Mouse (Mus musculus) layer of hippocampus, adult 18-20 months (tissue): ENCODE measurements at regions not wholly inside any gene's neighbourhood (a gene's known extent, or its start where the extent isn't known, plus 50 kb on each side); places are given as distances from the start of the nearest gene placed in this dataset.
A peak's percentile ranks its signal among the peaks of the same experiment; 100 is the strongest.

ENCODE experiments used
- DNase-seq, 2 experiments: peaks; one replicate each; pipeline ENCODE4 v3.0.0; 2022; ENCODE audit warnings: low spot score in 2 of 2

DNA sequence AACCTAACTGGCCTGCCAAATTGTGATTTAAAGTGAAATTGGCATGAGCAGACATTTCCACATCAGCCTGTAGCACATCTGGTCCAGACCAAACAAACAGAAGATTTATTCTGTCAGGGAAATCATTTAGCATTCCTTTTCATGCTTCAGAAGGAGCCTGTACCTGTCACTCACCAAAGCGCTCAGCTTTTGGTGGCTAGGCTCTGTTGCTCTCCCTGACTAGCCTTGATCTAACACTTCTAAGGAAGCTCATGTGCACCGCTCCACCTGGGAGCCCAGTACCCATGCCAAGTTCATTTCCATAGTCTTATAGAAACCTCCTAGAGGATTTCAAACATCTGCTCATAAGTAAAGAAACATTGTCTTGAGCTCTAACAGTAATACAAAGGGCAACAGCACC lies 253.8 kb upstream of the Tfap2d start:
- DNase-seq, result no peak

DNA sequence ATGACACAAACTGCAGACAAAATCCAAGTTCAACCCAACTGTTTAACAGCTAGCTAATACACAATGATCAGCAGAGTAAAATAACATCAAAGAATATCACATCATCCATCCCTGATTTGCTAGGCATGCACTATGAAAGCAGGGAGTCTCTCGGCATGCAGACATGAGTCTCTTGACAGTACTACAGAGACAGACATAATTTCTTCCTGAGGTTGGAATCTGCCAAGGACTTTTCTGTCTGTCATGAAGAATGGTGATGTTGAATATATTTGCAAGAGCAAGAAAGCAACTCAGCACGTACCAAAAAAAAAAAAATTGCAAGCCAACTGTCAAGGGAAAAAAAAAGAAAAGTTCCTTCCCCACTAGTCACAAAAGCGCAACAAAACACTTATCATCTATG lies 245.4 kb upstream of the Tfap2d start:
- no peak for DNase-seq

DNA sequence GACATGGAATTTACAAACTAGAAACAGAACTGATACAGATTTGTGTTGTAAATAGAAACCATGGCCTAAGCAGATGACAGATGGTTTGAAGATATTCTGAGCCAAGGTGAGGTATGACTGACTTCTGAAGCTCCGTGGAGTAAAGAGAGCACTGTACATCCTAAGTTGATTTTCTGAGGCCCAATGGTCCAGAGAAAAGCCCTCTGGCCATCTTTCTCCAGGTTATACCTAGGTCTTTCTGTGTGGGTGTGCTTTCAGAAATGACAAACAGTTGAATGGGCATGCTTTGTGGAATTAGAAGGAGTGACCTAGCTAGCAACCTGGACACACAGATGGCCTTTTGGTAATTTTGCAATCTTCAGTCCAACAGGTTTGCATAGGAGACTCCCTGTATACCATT lies 199.6 kb upstream of the Tfap2d start:
- no peak for DNase-seq

DNA sequence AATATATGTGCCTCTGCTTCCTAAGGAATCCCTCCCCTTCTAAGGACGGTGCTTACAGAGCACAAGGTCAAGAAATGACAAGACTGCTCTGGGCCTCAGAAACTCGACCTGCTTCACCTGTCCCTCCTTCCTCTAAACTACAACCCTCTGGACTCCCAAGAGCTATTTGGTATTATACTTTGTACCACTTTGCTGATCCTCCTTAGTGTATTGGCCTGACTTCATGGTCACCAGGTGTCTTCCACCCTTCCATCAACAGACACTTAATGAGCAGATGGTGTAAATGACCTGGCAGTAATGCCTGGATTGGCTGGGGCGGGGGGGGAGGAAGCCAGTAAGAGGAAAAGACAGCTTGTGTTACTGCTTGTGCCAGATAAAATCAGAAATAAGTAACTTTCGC lies 199.1 kb upstream of the Tfap2d start:
- DNase-seq, result no peak

DNA sequence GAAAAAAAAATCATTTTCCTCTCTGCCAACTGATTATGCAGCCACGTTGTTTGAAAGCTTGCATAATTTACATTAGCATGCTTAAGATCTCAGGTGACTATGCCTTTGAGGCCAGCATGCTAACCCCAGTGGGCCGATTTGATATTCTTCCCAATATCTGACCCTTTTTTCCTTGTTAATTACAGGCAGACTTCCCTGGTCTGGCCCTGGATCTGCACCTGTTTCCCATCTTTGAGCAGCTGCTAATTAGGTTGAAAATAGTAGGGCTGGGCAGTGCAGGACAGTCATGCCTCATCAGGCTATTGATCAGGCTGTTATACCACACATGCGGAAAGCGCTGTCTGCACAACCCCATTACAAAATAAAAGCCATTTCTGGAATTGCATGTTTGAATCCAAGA lies 191.2 kb upstream of the Tfap2d start:
- no peak for DNase-seq

DNA sequence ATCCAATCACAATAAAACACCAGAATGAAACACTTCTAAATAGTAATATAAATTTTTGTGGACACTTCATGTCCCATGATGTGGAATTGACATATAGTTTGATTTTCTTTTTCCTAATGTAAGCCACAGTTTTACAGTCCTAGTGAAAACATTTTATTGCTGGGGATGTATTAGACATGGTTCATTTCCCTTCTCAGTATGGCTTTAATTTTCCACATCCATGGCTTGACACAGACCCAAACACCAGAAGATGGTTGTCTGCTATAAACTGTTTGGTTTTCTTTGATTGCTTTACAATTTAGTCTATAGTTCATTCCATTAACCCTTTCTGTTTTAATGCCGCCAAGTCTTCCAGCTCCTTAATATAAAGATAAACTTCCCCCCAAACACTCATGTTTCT lies 146.5 kb upstream of the Tfap2d start:
- no peak for DNase-seq

DNA sequence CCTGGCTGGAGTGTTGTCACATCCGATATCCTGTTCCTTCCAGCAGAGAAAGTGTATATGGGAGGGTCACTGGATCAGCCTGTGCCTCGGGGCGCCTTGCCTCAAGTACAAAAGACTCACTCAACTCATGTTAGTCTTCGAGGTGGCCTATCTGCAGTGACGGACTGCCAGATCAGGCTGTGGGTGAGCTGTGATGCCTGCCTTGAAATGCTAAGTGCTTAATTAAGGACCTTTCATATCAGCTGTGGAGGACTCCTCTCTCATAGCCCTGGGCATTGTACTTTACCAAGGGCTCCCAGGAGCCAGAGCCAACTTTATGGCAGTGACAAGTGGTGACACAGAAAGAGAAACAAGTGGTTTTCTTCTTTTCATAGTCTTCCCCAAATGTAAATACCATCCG lies 145.8 kb upstream of the Tfap2d start:
- no peak for DNase-seq

DNA sequence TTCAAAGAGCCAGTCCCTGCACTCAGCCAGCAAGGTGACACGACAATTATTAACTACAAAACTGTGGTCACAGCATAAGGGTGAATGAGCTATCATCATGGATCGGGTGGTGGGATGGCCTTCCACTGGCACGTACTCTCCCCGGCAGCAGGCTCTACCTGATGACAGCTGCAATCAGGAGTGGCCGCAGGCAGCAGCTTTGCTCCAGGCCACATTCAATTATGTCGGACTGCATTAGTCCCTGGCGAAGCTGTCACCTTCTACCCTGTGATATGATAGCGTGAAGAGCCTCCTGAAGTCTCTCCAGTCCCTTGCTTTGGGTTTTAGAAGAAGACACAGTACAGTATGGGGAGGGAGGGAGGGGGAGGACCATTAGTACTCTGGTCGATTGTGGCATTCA lies 141.4 kb upstream of the Tfap2d start:
- DNase-seq, result no peak

DNA sequence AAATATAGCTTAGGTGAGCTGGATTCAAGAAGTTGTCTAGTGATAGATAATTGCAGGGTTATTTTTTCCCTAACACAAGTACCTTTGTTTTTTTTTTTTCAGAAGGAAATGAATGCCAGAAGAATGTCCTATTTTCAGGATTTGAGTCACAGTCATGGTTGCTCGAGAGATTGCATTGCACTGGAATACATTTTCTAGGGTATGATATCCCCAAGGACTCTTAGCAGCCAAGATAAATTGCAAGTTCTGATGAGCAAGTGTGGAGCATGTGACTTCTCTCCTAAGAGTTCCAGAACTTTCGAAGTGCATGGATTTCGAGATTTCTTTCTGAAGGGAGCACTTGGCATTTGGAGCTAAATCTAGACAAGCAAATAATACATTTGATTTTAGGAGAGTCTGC lies 140.9 kb upstream of the Tfap2d start:
- no peak for DNase-seq

DNA sequence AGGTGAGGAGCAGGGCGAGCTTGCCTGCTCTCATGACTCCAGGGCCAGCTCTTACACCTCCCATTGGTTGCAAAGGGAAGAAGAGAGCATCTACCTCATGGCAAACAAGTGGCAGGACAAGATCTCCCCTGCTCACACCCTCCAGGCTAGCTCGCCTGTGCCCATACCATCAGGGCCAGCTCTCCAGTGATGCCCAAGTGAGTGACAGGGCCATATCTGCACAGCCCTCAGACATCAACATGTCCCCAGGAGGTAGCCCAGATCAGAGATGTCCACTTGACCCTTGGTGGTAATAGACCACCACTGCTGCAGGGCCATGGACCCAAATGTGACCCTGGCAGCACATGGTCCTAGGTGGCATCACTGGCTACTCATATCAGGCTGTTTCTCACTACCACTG lies 133.9 kb upstream of the Tfap2d start:
- no peak for DNase-seq

DNA sequence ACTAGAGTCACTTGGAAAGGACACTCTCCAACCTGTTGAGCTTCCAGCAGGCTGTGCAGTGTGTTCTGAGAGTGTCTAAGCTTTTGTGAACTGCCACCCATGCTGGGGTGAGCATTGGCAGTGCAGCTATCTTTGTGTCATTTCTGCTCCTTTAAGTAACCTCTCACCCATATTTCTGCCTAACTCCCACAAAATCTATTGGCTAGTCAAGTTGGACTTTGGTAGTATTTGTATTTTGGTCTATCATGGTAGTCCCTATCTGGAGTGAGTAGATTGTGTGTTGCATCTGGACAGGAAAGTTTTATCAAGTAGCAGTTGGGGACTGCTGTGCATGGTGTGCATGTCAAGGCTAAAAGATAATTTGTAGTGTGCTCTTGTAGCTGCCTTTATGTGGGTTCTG lies 132.6 kb upstream of the Tfap2d start:
- no peak for DNase-seq

DNA sequence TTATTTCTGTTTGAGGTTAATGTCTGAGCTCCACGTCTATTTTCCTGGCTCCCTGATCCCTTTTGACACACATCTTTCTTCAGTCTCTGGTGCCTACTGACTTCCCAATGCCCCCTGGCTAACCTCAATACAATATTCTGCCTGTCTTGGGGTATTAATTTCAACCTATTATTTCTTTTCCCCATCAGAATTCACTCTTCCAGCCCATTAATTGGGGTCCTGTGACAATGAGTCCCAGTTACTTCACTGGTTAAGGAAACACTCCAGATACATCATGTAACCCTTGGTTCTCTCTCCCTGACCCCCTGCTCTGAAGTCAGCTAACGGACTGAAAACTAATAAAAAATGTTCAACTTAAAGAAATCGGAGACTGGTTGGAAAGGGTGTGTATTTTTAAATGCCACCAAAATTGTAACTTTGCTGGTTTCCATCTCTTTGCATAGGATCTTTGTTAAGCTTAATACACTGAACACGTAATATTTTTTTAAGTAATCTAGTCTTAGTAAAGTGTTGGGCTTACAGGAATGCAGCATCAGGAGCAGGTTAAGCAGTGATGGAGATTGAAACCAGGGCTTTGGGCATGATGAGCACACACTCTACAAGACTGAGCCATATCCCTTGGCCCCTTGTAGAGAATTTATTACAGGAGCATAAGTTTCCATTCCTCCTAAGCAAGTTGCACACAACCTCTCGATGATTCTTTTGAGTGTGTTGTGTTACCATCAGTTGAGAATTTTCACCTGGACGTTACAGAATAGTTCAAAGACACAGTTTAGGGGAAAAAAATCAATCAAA lies 128.8 kb upstream of the Tfap2d start:
- no peak for DNase-seq

DNA sequence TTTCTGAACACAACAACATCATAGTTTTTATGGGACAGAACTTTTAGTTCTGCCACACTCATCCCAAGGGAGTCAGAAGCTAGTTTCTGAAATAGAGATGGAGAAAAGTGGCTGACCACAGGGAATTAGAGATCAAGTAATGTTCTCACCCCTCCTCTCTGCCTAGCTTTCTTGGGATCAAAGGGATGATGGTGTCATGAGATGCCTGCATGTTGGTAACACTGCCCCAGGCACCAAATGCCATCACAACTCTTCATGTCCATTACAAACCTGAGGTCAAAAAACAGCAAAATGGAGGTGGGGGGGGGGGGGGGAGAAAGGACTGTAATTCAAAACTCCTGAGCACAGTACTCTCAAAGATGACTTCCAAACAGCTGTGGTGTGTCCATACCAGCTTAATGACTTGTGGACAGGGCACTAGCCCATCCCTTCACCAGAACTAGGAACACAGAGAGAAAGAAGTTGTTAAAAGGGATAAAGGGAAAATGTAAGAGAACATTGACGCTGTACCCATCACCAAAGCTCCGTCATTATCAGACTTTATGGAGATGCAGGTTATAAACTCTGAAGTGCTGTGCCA lies 127.9 kb upstream of the Tfap2d start:
- no peak for DNase-seq

DNA sequence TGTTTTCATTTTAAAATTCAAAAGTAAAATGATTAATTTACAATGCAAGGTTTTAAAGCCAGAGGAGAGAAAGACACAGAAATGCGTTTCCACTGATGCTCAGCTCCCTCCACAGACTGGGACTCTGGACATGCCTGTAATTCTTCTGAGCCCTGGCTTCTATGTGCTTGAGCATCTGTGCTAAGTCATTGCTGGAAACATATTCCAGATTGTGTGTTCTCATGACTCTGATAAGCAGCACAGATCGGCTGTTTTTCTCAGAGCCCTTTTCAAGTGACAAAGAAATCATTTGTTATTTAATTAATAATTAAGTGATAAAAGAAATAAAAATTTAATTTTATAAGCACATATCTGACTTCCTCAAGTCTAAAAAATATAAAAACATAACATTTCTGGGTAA lies 127.3 kb upstream of the Tfap2d start:
- peak; percentile 7 to 36 for DNase-seq

DNA sequence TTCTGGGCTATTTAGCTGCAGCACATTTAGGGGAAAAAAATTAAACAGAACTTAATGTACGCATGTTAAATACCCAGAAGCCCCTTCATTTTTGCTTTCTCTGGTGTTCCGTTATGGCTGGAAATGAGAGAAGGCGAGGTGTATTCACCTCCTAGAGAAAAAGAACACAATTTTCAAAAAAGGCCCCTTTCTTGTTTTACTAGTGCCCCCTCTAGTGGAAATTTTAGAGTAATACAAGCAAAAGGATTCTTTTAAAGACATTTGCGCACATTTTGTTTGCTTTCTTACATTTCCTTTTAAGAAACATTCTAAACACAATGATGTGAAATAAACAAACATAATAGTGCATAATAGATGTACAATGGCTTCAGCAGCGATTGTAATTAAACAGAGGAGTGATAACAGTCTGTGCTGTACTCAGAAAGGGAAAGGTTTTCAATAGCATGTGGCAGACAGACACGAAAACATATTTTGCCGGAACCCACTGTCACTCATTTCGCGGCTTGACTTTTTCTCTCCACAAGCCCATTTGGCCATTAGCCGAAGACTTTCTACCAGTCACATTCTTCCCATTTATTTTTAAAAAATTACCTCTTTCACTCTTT lies 126.0 kb upstream of the Tfap2d start:
- peak in 1 of 2 experiments; percentile 32 for DNase-seq

DNA sequence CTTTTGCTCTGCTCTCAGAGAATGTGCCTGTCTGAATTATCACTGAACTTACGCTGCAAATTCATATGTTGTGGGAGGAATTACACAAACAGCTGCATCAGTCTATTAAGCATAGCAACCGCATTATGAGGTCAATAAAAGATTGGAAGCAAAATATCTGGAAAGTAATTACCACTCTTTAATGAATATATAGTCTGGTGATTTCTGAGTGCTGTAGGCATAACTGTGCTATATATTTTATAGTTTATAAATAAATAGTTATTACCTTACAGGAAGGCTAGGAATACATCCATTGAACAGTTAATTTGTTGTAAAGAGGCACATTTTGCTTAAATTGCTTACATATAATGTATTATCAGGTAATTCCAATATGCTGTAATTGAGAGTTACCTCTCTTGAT lies 123.7 kb upstream of the Tfap2d start:
- DNase-seq, result no peak

DNA sequence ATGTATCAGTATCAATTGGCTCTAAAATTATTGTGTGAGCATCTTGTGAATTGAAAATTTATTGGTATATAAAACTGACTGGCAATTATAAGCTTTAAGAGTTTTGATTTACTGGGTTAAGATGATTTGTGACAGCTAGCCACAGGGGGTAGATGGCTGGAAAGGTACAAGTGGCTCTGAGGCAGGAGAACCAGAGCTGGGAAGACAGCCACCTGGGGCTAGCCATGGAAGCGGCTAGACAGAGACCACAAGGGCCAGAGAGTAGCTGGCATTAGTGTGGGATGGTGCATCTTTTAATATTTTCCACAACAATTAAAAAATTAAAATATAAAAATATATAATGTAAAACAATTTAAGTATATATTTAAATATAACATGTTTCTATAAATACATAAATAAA lies 86.0 kb upstream of the Tfap2d start:
- DNase-seq, result no peak
